Mouse (Mus musculus) G1E (cell line): Measurements from ENCODE around the gene 1700015F17Rik. TPM values are rescaled to one million over a fixed set of nuclear protein-coding genes. Genes with fewer than 3 reads are reported as not detected.

Experiments
- ATAC-seq: 2 replicates; pipeline ENCODE4 v1.8.0; 2016; ENCODE audit warnings: mild to moderate bottlenecking; ENCODE audit not compliant: insufficient number of reproducible peaks, poor library complexity, low FRiP score, severe bottlenecking; ENCODE audit errors: extremely low read depth
- DNase-seq: peaks from one replicate; pipeline ENCODE4 v3.0.0; 2012; ENCODE audit warnings: low spot score
- H3K27me3 ChIP-seq: 2 replicates; pipeline ENCODE4 v1.6.1; 2012; ENCODE audit warnings: mild to moderate bottlenecking, low read length, inconsistent platforms; ENCODE audit not compliant: insufficient read depth
- H3K36me3 ChIP-seq: replicated peaks from 2 replicates; pipeline ENCODE3; 2012; ENCODE audit warnings: mild to moderate bottlenecking, inconsistent platforms
- H3K4me1 ChIP-seq: 2 replicates; pipeline ENCODE4 v1.6.1; 2012; ENCODE audit warnings: low read depth, low read length, inconsistent platforms, mixed read lengths; ENCODE audit not compliant: insufficient read depth
- H3K4me3 ChIP-seq: 2 replicates; pipeline ENCODE4 v1.5.1; 2012; ENCODE audit warnings: low read depth, mild to moderate bottlenecking, inconsistent platforms, low read length, moderate library complexity, mixed read lengths
- H3K9me3 ChIP-seq: replicated peaks from 2 replicates; pipeline ENCODE4 v1.6.1; 2012; ENCODE audit warnings: inconsistent platforms
- CTCF ChIP-seq: IDR thresholded peaks from 2 replicates; pipeline ENCODE4 v1.5.1; 2012; ENCODE audit warnings: low read depth, low read length, inconsistent platforms, mixed read lengths
- GATA1 ChIP-seq: IDR thresholded peaks from 2 replicates; pipeline ENCODE4 v1.6.1; 2012; ENCODE audit warnings: borderline replicate concordance, low read length, inconsistent platforms, mixed read lengths
- GATA2 ChIP-seq: IDR thresholded peaks from 2 replicates; pipeline ENCODE4 v1.6.1; 2012; ENCODE audit warnings: low read depth, low read length, inconsistent platforms, borderline replicate concordance
- POLR2AphosphoS5 ChIP-seq: IDR thresholded peaks from 2 replicates; pipeline ENCODE4 v1.6.1; 2012; ENCODE audit warnings: low read depth, low read length, inconsistent platforms; ENCODE audit not compliant: insufficient replicate concordance
- TAL1 ChIP-seq: conservative IDR thresholded peaks from 2 replicates; pipeline ENCODE4 v1.6.1; 2012; ENCODE audit warnings: low read depth, low read length, inconsistent platforms, mixed read lengths
- polyA plus RNA-seq: library from polyadenylated mRNA; stranded (reverse); fragments of >175 nt; gene quantifications from 2 replicates; pipeline ENCODE4 v1.2.3, GENCODE M21; 2012
- total RNA-seq, 2 experiments: library from RNA; stranded (forward) in 1 of 2; stranded (reverse) in 1 of 2; fragments of 200-1000 nt in 1 of 2; fragments of >200 nt in 1 of 2; fragmentation: Nextera tagmentation in 1 of 2; gene quantifications; 2 replicates each; pipeline ENCODE4 v1.2.3; 2014 to 2017

1700015F17Rik gene
- total and polyA plus RNA-seq, 3 experiments: not detected

DNA sequence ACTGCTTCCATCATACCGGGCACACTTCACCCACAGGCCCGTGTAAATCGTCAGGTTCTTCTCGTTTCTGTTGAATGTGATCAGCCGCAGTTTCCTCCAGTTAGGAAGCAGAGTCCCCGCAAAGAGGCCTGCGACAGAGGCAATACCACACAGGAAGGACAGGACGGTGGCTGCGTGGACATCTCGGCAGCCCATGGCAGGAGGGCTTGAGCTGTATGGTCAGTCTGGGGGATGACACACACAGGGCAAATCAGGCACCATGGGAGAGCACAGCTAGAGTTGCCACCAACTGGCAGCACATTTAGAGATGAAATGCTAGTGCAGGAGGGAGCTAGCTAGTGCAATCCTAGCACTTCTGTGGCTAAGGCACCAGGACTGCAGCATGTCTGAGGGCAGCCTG lies 29.3 kb upstream of the 1700015F17Rik start:
- ATAC-seq: no peak
- peaks cover 22% of the 10 kb centered on the region for H3K4me1 ChIP-seq
- H3K9me3 ChIP-seq: no peaks in the 10 kb centered on the region
- TF ChIP-seq TAL1: no peak
- TF ChIP-seq POLR2AphosphoS5: no peak
- no peak for TF ChIP-seq GATA1
- TF ChIP-seq GATA2: no peak
- no peak overlapping the region for H3K4me3 ChIP-seq
- peaks cover 79% of the 10 kb centered on the region for H3K36me3 ChIP-seq
- no peak for DNase-seq
- H3K27me3 ChIP-seq: no peaks in the 10 kb centered on the region

DNA sequence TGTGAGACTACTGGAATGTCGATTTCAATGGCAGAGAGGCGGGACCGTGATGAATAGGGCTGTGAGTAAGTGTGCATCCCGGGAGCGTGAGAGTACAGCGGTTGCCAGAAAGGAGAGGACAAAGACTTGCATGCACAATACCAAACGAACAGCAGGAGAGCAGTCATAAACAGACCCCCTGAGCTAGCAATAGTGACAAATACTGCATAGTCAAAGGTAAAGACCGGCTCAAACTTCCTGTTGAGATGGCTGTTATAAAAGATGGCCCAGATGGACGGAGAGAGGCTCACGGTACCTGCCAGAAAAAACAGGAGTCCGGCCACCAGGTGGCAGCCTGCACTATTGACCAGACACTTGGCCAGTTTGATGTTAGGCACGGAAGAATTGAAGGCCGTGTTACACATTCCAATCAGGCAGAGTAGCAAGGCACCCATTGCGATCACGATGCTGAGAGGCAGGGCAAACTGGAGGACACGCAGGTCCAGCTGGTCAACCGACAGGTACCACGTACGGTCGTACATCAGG lies 28.8 kb upstream of the 1700015F17Rik start:
- H3K27me3 ChIP-seq: no peaks in the 10 kb centered on the region
- H3K4me1 ChIP-seq: peaks cover 17% of the 10 kb centered on the region
- no peak for DNase-seq
- ATAC-seq: peak; percentile 57; the same call in 1 of the 2 replicates
- no peaks in the 10 kb centered on the region for H3K9me3 ChIP-seq
- peaks cover 79% of the 10 kb centered on the region for H3K36me3 ChIP-seq
- H3K4me3 ChIP-seq: no peak overlapping the region
- TF ChIP-seq POLR2AphosphoS5 (no peak), GATA2 (no peak), GATA1 (no peak), CTCF (no peak), TAL1 (no peak)

DNA sequence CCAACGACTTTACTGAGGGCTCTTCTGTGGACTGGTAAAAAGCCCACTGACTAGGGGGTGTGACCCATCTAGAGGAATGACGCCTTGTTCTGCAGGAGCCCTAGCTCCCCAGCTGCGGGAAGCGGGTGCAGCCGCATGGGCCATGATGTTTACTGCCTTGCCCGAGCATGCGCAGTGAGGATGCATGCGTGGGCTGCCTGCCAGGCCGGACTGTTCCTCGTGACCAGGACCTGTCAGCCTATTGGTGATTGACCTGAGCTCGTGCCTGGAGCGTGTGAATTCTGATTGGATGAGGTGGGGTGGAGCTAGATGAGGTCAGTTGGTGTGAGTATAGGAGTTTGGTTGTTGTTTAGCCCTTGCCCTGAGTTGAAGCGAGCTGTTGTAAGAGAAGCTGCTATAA lies 25.5 kb upstream of the 1700015F17Rik start:
- no peak for TF ChIP-seq GATA2
- no peak for TF ChIP-seq TAL1
- TF ChIP-seq POLR2AphosphoS5: no peak
- no peak for TF ChIP-seq CTCF
- no peak for TF ChIP-seq GATA1
- H3K27me3 ChIP-seq: no peaks in the 10 kb centered on the region
- peaks cover 52% of the 10 kb centered on the region for H3K36me3 ChIP-seq
- no peak overlapping the region for H3K4me3 ChIP-seq
- no peaks in the 10 kb centered on the region for H3K9me3 ChIP-seq
- DNase-seq (no peak), ATAC-seq (no peak)
- H3K4me1 ChIP-seq: peaks cover 14% of the 10 kb centered on the region

DNA sequence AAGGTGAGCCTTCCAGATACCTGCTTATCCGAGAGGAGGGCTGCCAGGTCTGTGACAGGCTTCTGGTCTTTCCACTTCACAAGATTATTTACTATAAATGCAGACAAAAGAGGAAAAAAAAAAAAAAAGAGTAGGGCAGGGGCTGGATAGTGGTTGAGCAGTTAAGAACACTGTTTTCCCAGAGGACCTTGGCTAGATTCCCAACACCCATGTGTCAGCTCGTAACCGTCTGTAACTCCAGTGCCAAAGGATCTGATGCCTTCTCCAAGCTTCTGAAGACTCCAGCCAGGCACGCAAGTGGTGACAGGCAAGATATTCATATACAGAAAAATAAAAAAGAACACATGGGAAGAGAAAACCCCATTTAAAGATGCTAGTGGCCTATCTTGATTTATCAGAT lies 24.4 kb upstream of the 1700015F17Rik start:
- no peak for DNase-seq

DNA sequence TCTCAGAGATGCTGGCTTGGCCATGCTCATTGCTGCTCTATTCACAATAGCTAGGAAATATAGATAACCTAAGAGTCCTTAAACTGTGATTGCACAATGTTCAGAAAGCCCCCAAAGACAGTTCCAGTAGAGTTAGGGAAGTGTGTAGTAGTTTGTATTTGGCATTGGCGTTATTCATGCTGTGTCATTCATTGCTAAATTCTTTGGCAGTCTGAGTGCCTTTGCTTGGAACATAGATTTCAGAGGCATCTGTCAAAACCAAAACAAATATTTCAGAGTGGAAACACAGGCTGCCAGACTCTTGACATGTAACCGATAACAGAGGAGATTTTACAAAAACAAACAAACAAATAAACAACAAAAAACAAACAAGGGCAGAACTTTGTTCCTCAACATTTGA lies 22.6 kb upstream of the 1700015F17Rik start:
- ATAC-seq (no peak), DNase-seq (no peak)
- Histone ChIP-seq H3K9me3 (no peaks in the 10 kb centered on the region), H3K4me1 (peaks cover 4% of the 10 kb centered on the region), H3K27me3 (no peaks in the 10 kb centered on the region), H3K4me3 (no peak overlapping the region), H3K36me3 (peaks cover 26% of the 10 kb centered on the region)
- TF ChIP-seq GATA2: no peak
- TF ChIP-seq POLR2AphosphoS5: no peak
- TF ChIP-seq GATA1: no peak
- TF ChIP-seq TAL1: no peak
- no peak for TF ChIP-seq CTCF

More for the DNA sequence above, 24.4 kb upstream of the 1700015F17Rik start:
- no peaks in the 10 kb centered on the region for H3K27me3 ChIP-seq
- peaks cover 44% of the 10 kb centered on the region for H3K36me3 ChIP-seq
- H3K4me3 ChIP-seq: no peak overlapping the region
- no peak for TF ChIP-seq CTCF
- no peak for TF ChIP-seq GATA2
- no peak for TF ChIP-seq TAL1
- TF ChIP-seq POLR2AphosphoS5: no peak
- TF ChIP-seq GATA1: no peak
- H3K4me1 ChIP-seq: peaks cover 9% of the 10 kb centered on the region
- no peak for ATAC-seq
- no peaks in the 10 kb centered on the region for H3K9me3 ChIP-seq

DNA sequence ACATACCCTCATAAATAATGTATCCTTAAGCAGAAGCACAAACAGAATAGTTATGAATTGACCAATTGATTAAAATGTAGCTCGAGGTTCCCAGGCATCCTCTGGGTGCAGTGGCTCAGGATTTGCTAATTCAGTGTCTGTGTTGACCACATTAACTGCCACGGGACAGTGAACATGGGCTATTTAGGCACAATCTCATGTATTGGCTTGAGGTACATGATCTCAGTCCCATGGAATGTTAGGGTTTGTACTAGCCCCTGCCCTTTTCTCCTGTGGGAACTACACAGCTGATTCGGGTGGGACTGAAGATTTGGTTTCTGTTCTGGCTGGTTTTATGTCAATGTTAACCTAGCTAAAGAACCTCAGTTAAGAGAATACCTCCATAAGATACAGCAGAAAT lies 17.4 kb upstream of the 1700015F17Rik start:
- H3K27me3 ChIP-seq: peaks cover 8% of the 10 kb centered on the region; the same call in 1 of the 2 replicates
- peaks cover 11% of the 10 kb centered on the region for H3K4me1 ChIP-seq
- H3K9me3 ChIP-seq: no peaks in the 10 kb centered on the region
- no peak for TF ChIP-seq CTCF
- no peak for TF ChIP-seq GATA2
- TF ChIP-seq TAL1: no peak
- no peak for TF ChIP-seq POLR2AphosphoS5
- TF ChIP-seq GATA1: no peak
- ATAC-seq (no peak), DNase-seq (no peak)
- no peak overlapping the region for H3K4me3 ChIP-seq
- H3K36me3 ChIP-seq: no peaks in the 10 kb centered on the region

GRCm38 (mm10) chr5:5495042-5495441 lies 16.1 kb upstream of the 1700015F17Rik start:
- ATAC-seq (no peak), DNase-seq (no peak)
- TF ChIP-seq POLR2AphosphoS5 (no peak), TAL1 (no peak), GATA2 (no peak), GATA1 (no peak), CTCF (no peak)
- Histone ChIP-seq H3K27me3 (peaks cover 8% of the 10 kb centered on the region; the same call in 1 of the 2 replicates), H3K4me1 (peaks cover 11% of the 10 kb centered on the region), H3K9me3 (no peaks in the 10 kb centered on the region), H3K4me3 (no peak overlapping the region), H3K36me3 (no peaks in the 10 kb centered on the region)
